Mouse (Mus musculus) E14TG2a.4 (cell line): ENCODE results near the gene Slc39a11.

Experiments
- CTCF ChIP-seq: conservative IDR thresholded peaks from 2 replicates; pipeline ENCODE4 v1.5.1; 2014; ENCODE audit warnings: low read length
- NANOG ChIP-seq: IDR thresholded peaks from 2 replicates; pipeline ENCODE4 v1.6.1; 2014; ENCODE audit warnings: borderline replicate concordance, low read length, mixed read lengths
- POU5F1 ChIP-seq: IDR thresholded peaks from 2 replicates; pipeline ENCODE4 v1.6.1; 2014; ENCODE audit warnings: low read length, borderline replicate concordance

GRCm38 (mm10) chr11:113648152-113648551, 1.7 kb downstream of the Slc39a11 start:
- TF ChIP-seq POU5F1 = no peak
- peak; percentile 94 for TF ChIP-seq CTCF
- no peak for TF ChIP-seq NANOG
